In the genomic region with DNA sequence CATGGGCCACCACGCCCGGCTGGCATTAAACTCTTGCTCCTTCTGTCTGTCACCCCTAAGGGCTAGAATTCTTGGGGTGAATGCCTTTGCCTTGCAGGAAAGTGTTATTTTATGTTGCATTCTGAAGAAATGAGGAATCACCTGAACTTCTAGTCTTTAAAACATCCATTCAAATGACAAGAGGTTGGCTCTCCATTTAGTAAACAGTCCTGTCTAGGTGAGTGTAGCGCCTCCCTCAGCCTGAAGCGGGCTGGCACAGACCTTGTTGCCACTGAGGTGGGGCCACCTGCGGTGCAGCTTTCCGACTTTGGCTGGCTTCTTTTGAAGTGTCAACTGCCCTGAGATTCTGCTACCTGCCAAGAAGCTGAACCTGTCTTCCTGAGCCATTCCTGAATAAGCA, we compare ENCODE assay signal across 14 mouse cellular contexts.
"Had no signal": no experiment of that assay in that cellular context is flagged by ENCODE, and none has a peak within 500 bp of the region (broad histone marks: within the 10 kb centered on the region; RNA-seq: fewer than 3 reads in every experiment).

No protein-coding gene starts in this region.

- H3K9ac ChIP-seq: liver, embryonic 14.5 days; lung, embryonic 14.5 days; neural tube, embryonic 13.5 days; neural tube, embryonic 15.5 days had no signal

- DNase-seq: lung, adult 18-20 months; lung, embryonic 14.5 days; lung, postnatal 10 days; lung, postnatal 4 days; midbrain, embryonic 14.5 days; right cerebral cortex, postnatal 14 days; thymus, adult 18-20 months; thymus, postnatal 25 days had no signal

- H3K4me2 ChIP-seq: lung, embryonic 14.5 days; neural tube, embryonic 13.5 days; neural tube, embryonic 15.5 days had no signal

- H3K36me3 ChIP-seq: midbrain, embryonic 10.5 days; neural tube, embryonic 13.5 days; neural tube, embryonic 15.5 days had no signal

- H3K27ac ChIP-seq: liver, embryonic 14.5 days; midbrain, embryonic 10.5 days; neural tube, embryonic 13.5 days; neural tube, embryonic 15.5 days had no signal

- H3K4me3 ChIP-seq: midbrain, embryonic 10.5 days; myocyte; neural tube, embryonic 13.5 days; neural tube, embryonic 15.5 days had no signal

- ATAC-seq: midbrain, embryonic 16.5 days had no signal

- H3K9me3 ChIP-seq: midbrain, embryonic 10.5 days; neural tube, embryonic 13.5 days; neural tube, embryonic 15.5 days had no signal
